Mouse (Mus musculus): ENCODE measurements around the gene Tnfaip2. TPM values are rescaled to one million over a fixed set of nuclear protein-coding genes. Genes with fewer than 3 reads are reported as not detected.
A peak's percentile ranks its signal among the peaks of the same experiment; 100 is the strongest.

The Tnfaip2 gene
- polyA plus RNA-seq, 1 experiment from 2014 or later: 1.3 TPM

GRCm38 (mm10) chr12:111419918-111420317 is 22.4 kb upstream of the Tnfaip2 start:
- Histone ChIP-seq H3K4me1 (peaks cover 20% of the 10 kb centered on the region), H3K4me3 (no peak overlapping the region), H3K4me2 (no peak overlapping the region), H3K9me3 (no peaks in the 10 kb centered on the region), H3K27ac (no peak overlapping the region), H3K27me3 (replicated peaks) (peaks cover 41% of the 10 kb centered on the region), H3K36me3 (replicated peaks) (no peaks in the 10 kb centered on the region), H3K9ac (no peak overlapping the region)
- 76% methylated on average over 5 of the region's 5 CpGs for WGBS
- no peak for ATAC-seq (replicated peaks)

DNA sequence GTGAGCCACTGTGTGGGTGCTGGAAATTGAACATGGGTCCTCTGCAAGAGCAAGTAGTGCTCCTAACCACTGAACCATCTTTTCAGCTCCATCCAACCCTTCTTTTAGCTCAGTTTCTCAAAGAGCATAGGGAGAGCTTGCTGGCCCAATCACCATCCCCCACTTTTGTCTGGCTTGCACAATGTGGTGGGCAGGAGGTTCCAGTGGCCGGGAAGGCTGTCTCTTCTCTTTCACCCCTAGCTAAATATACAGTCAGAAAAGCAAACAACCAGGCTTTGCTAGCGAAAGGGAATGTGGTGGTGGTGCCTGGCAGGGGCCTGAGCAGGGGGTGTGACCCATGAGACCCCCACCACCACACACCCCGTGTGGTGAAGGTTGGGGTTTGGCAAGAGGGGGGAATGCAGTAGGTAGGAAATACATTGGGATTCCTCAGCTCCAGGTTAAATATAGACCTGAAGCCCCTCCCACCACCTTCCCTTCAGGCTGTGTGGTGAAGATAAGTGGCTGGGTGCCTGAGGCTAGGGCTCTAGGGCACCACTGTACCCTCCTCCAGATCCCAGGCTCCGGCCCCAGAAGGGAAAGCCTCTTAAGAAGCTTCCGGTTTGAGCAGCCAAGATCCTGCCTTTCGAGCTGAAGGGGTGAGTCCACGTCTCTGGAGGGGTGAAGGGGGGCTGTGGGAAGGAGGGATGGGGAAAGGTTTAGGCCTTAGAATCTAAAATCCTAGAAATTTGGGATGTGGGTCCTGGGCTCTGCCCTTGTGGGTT is 21.1 kb upstream of the Tnfaip2 start:
- Histone ChIP-seq H3K4me3 (no peak overlapping the region), H3K9me3 (no peaks in the 10 kb centered on the region), H3K36me3 (replicated peaks) (no peaks in the 10 kb centered on the region), H3K9ac (no peak overlapping the region), H3K4me2 (no peak overlapping the region), H3K27me3 (replicated peaks) (peaks cover 52% of the 10 kb centered on the region), H3K4me1 (peaks cover 25% of the 10 kb centered on the region), H3K27ac (no peak overlapping the region)
- ATAC-seq (replicated peaks): no peak
- WGBS: 53% methylated on average over 7 of the region's 7 CpGs

- 47% methylated on average over 5 of the region's 5 CpGs for WGBS
- Histone ChIP-seq H3K27ac (no peak overlapping the region), H3K4me1 (peaks cover 14% of the 10 kb centered on the region; the same call in 1 of the 2 replicates), H3K27me3 (replicated peaks) (peaks cover 60% of the 10 kb centered on the region), H3K4me2 (no peak overlapping the region), H3K36me3 (replicated peaks) (no peaks in the 10 kb centered on the region), H3K4me3 (no peak overlapping the region), H3K9me3 (no peaks in the 10 kb centered on the region), H3K9ac (no peak overlapping the region)
- ATAC-seq (replicated peaks): no peak
Measured at GRCm38 (mm10) chr12:111422852-111423251, 19.4 kb upstream of the Tnfaip2 start.

DNA sequence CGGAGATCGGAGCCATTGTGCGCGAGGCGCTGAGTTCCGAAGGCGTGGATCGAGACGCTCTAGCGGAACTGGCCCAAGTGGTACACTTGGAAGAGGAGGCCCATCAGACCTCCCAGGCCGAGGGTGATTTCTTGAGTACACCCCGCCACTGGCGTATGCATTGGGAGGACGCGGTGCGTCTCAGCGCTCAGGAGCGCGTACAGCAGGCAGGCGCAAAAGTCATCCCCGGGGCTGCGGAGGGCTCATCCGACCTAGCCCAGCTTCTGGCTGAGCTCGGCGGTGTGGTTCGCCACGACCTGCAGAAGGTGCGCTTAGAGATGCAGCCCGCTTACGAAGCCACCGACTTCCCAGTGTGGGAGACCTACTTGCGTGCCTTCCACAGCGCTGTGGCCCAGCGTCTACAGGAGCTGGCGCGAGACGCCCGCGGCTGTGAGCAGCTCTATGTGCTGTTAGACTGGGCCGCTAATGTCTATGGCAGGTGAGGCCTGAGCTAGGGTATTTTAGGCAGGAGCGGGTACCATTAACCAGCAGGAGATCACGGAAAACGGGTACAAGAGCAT is 18.6 kb upstream of the Tnfaip2 start:
- H3K36me3 ChIP-seq (replicated peaks): no peaks in the 10 kb centered on the region
- H3K4me1 ChIP-seq: peaks cover 16% of the 10 kb centered on the region
- H3K9ac ChIP-seq: no peak overlapping the region; the same call in 1 of the 2 replicates
- H3K27me3 ChIP-seq (replicated peaks): peaks cover 65% of the 10 kb centered on the region
- no peak for ATAC-seq (replicated peaks)
- no peaks in the 10 kb centered on the region for H3K9me3 ChIP-seq
- H3K27ac ChIP-seq: no peak overlapping the region
- 3% methylated on average over 43 of the region's 43 CpGs for WGBS
- peak overlapping the region; percentile 48 for H3K4me2 ChIP-seq
- peak overlapping the region; percentile 24 for H3K4me3 ChIP-seq

DNA sequence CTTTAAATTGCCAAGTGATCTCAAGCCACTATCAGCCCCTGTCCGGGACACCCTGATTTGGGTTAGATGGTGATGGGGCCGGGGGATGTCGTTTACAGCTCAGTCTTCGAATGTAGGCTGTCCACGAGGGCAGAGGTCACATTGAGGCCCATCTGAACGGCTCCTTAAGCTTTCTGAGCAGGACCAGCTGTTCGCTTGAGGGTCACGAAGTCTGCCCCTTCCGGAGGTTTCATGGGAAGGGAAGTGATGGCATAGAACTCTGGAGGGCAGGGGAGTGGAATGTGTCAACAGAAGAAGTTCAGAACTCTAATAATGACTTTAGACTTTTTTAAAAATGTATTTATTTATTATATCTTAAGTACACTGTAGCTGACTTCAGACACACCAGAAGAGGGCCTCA is 17.7 kb upstream of the Tnfaip2 start:
- 20% methylated on average over 9 of the region's 9 CpGs for WGBS

GRCm38 (mm10) chr12:111425258-111425657 is 17.0 kb upstream of the Tnfaip2 start:
- H3K27ac ChIP-seq: no peak overlapping the region
- H3K36me3 ChIP-seq (replicated peaks): no peaks in the 10 kb centered on the region
- WGBS: 4% methylated on average over 15 of the region's 15 CpGs
- H3K27me3 ChIP-seq (replicated peaks): peaks cover 79% of the 10 kb centered on the region
- H3K4me1 ChIP-seq: peaks cover 32% of the 10 kb centered on the region
- H3K4me2 ChIP-seq: no peak overlapping the region
- H3K9me3 ChIP-seq: no peaks in the 10 kb centered on the region
- H3K4me3 ChIP-seq: 0 out of 2 replicates have a peak overlapping the region, but pooled peaks have one; percentile 8
- ATAC-seq (replicated peaks): peak; percentile 12; the same call in 1 of the 2 replicates
- H3K9ac ChIP-seq: no peak overlapping the region

More for the DNA sequence above, 17.7 kb upstream of the Tnfaip2 start:
- H3K36me3 ChIP-seq (replicated peaks): no peaks in the 10 kb centered on the region
- no peak for ATAC-seq (replicated peaks)
- H3K9me3 ChIP-seq: no peaks in the 10 kb centered on the region
- H3K9ac ChIP-seq: no peak overlapping the region
- no peak overlapping the region for H3K27ac ChIP-seq
- peaks cover 25% of the 10 kb centered on the region for H3K4me1 ChIP-seq
- peaks cover 72% of the 10 kb centered on the region for H3K27me3 ChIP-seq (replicated peaks)
- no peak overlapping the region for H3K4me2 ChIP-seq
- H3K4me3 ChIP-seq: no peak overlapping the region

- Histone ChIP-seq H3K4me1 (peaks cover 34% of the 10 kb centered on the region), H3K4me2 (peak overlapping the region; percentile 29), H3K4me3 (0 out of 2 replicates have a peak overlapping the region, but pooled peaks have one; percentile 8), H3K9ac (no peak overlapping the region), H3K9me3 (no peaks in the 10 kb centered on the region), H3K27me3 (replicated peaks) (peaks cover 86% of the 10 kb centered on the region), H3K36me3 (replicated peaks) (no peaks in the 10 kb centered on the region), H3K27ac (no peak overlapping the region)
- ATAC-seq (replicated peaks): peak; percentile 38; the same call in 1 of the 2 replicates
- 16% methylated on average over 29 of the region's 29 CpGs for whole genome bisulfite sequencing
Measured at GRCm38 (mm10) chr12:111425789-111426460, 16.3 kb upstream of the Tnfaip2 start.

GRCm38 (mm10) chr12:111427438-111428113 is 14.7 kb upstream of the Tnfaip2 start:
- no peak for ATAC-seq (replicated peaks)
- Histone ChIP-seq H3K9me3 (no peaks in the 10 kb centered on the region), H3K36me3 (replicated peaks) (no peaks in the 10 kb centered on the region), H3K4me2 (no peak overlapping the region), H3K4me3 (no peak overlapping the region), H3K27me3 (replicated peaks) (peaks cover 87% of the 10 kb centered on the region), H3K27ac (no peak overlapping the region), H3K4me1 (peaks cover 34% of the 10 kb centered on the region), H3K9ac (no peak overlapping the region)
- 47% methylated on average over 12 of the region's 12 CpGs for WGBS

GRCm38 (mm10) chr12:111428364-111428763 is 13.9 kb upstream of the Tnfaip2 start:
- Histone ChIP-seq H3K9me3 (no peaks in the 10 kb centered on the region), H3K4me2 (no peak overlapping the region), H3K27ac (no peak overlapping the region), H3K4me3 (no peak overlapping the region), H3K36me3 (replicated peaks) (no peaks in the 10 kb centered on the region), H3K4me1 (peaks cover 37% of the 10 kb centered on the region), H3K27me3 (replicated peaks) (peaks cover 84% of the 10 kb centered on the region), H3K9ac (no peak overlapping the region)
- ATAC-seq (replicated peaks): no peak
- WGBS: 16% methylated on average over 8 of the region's 8 CpGs

DNA sequence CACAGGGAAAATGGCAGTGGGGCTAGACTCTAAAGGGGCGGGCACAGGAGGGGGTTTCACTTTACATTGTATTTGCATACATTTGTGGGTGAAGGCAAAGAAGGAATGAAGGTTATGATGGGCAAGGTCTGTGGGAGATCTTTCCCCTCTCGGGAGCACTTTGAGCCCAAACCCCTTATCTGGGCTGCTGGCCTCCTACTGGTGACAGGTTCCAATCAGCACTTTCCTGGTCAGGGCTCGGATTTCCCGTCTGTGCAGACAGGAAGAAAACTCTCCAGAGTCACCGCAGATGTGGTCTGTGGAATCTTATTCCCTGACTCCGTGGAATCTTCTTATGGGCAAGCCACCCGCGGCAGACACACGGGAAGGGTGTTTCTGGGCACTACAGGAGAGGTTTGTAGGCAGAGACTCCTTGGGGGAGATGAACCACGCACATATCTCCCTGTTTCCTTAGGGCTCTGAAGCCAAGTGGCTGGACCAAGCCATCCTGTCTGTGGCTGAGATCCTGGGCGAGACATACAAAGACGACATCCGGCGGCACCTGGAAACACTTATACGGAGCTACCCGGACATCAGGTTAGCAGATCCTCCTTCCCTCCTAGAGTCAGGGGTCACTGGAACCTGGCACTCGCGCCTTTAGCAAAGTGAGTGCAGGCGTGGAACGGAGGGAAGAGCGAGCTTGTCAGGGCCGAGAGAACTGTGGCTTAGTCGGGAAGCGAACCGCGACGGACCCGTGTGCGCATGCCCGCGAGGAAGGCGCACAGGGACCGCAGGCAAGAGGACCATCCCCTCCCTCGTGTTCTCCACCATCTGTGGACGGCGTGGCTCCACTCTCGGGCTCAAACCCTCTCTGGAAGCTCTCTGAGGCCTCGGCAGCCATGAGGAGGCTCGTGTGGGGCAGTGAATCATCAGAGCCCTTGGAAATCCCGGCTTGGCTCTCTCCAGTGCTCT is 13.0 kb upstream of the Tnfaip2 start:
- Histone ChIP-seq H3K4me3 (peak overlapping the region; percentile 35), H3K4me2 (peak overlapping the region; percentile 63), H3K9ac (peak overlapping the region; percentile 28), H3K9me3 (no peaks in the 10 kb centered on the region), H3K27ac (no peak overlapping the region), H3K27me3 (replicated peaks) (peaks cover 75% of the 10 kb centered on the region), H3K4me1 (peaks cover 35% of the 10 kb centered on the region), H3K36me3 (replicated peaks) (no peaks in the 10 kb centered on the region)
- WGBS: under 1% methylated on average over 40 of the region's 40 CpGs
- no peak for ATAC-seq (replicated peaks)
